Mouse (Mus musculus): ENCODE results near the gene Wnk2. TPM values are rescaled to one million over a fixed set of nuclear protein-coding genes. Genes with fewer than 3 reads are reported as not detected.

Wnk2 gene
- polyA plus RNA-seq, 1 experiment from 2014 or later: 0.55 TPM

- DNase-seq (ENCODE audit: low spot score): no peak
Observed at GRCm38 (mm10) chr13:49047393-49047792, 100.4 kb downstream of the Wnk2 start.

DNA sequence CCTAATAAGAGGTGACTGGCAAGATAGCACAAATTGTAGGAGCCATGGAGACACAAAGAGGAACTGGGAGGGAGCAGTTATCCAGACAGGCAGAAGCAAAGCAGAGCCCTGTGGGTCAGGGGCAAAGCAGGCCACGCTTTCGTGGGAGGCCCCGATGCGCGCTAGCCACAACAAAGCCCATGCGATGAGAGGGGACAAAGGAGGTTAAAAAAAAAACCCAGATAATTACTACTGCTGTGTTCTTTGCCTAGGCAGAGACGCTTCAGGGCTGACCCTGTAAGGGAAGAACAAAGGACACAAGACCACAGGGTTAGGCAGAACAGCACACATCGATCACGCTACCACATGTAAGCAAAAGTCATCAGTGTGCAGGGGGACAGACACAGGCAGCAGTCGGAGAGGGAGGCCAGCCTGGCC lies 103.7 kb downstream of the Wnk2 start:
- DNase-seq (ENCODE audit: low spot score): no peak

GRCm38 (mm10) chr13:49042371-49042770 lies 105.4 kb downstream of the Wnk2 start:
- DNase-seq (ENCODE audit: low spot score): no peak

GRCm38 (mm10) chr13:49036928-49037574 lies 110.8 kb downstream of the Wnk2 start:
- no peak for DNase-seq (ENCODE audit: low spot score)

GRCm38 (mm10) chr13:49036436-49036835 lies 111.4 kb downstream of the Wnk2 start:
- no peak for DNase-seq (ENCODE audit: low spot score)

DNA sequence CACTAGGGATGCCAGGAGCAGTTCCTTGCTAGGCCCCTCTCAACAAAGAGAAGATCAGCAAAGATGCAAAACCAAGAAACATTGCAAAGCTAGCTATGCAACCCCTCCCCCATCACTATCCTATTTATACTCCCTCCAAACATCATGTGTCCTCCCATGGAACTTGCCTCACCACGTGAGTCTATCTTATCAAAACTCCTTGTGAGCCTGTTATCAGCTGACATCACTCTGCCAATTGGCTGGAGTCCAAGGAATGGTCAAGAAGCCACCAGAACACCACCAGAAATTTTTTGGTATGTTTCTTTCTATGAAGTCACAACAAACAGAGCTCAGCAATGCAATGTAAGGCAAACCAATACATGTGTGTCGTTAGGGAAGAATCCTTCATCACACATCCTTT lies 116.8 kb downstream of the Wnk2 start:
- no peak for DNase-seq (ENCODE audit: low spot score)

GRCm38 (mm10) chr13:49028757-49029539 lies 118.9 kb downstream of the Wnk2 start:
- no peak for DNase-seq (ENCODE audit: low spot score)

GRCm38 (mm10) chr13:49027057-49027456 lies 120.8 kb downstream of the Wnk2 start:
- DNase-seq (ENCODE audit: low spot score): no peak

GRCm38 (mm10) chr13:49025521-49025920 lies 122.3 kb downstream of the Wnk2 start:
- no peak for DNase-seq (ENCODE audit: low spot score)

GRCm38 (mm10) chr13:49024763-49025162 lies 123.1 kb downstream of the Wnk2 start:
- no peak for DNase-seq (ENCODE audit: low spot score)

DNA sequence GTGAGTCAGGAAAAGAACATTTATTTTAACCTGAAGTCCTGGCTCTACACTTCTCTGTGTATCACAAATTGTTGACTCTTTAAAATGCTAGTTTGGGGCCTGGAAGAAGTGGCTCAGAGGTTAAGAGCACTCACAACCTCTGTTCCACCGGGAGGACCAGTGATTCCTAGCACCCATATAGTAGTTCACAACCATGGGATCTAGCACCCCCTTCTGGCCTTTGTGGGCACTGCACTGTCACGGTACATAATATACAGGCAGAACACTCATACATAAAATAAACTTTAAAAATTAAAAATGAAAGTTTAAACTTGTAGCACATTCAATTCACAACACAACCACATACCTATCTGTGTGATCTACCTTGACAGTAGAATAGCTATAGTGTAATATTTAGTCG lies 126.1 kb downstream of the Wnk2 start:
- DNase-seq (ENCODE audit: low spot score): peak; percentile 66

DNA sequence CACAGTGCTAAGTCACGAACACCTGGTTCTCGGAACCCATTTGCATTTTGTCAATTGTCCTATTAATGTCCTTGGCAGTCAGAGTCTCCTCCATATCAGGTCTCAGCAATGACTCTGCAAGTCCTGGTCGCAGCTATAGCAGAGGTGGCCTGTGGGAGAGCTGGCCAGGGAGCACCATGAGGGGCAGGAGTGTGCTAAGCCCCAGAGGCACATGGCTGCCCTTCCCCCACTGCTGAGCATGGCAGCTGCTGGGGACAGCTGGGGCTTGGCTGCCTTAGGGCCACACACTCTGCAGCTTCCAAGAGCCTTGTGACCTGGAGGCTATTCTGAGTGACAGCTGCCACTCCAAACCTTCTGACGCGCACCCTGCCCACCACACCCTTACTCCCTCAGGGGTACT lies 127.7 kb downstream of the Wnk2 start:
- no peak for DNase-seq (ENCODE audit: low spot score)

DNA sequence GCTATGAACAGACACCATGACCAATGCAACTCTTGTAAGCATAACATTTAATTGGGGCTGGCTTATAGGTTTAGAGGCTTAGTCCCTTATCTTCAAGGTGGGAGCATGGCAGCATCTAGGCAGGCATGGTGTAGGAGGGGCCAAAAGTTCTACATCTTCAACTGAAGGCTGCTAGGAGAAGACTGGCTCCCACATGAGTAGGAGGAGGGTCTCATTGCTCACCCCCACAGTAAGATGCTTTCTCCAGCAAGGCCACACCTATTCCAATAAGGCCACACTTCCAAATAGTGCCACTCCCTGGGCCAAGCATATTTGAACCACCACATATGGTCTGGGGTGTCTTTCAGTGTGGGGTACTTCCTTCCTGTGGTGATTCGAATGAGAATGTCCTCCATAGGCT lies 130.4 kb downstream of the Wnk2 start:
- no peak for DNase-seq (ENCODE audit: low spot score)

GRCm38 (mm10) chr13:49016311-49016761 lies 131.5 kb downstream of the Wnk2 start:
- DNase-seq (ENCODE audit: low spot score): no peak

DNA sequence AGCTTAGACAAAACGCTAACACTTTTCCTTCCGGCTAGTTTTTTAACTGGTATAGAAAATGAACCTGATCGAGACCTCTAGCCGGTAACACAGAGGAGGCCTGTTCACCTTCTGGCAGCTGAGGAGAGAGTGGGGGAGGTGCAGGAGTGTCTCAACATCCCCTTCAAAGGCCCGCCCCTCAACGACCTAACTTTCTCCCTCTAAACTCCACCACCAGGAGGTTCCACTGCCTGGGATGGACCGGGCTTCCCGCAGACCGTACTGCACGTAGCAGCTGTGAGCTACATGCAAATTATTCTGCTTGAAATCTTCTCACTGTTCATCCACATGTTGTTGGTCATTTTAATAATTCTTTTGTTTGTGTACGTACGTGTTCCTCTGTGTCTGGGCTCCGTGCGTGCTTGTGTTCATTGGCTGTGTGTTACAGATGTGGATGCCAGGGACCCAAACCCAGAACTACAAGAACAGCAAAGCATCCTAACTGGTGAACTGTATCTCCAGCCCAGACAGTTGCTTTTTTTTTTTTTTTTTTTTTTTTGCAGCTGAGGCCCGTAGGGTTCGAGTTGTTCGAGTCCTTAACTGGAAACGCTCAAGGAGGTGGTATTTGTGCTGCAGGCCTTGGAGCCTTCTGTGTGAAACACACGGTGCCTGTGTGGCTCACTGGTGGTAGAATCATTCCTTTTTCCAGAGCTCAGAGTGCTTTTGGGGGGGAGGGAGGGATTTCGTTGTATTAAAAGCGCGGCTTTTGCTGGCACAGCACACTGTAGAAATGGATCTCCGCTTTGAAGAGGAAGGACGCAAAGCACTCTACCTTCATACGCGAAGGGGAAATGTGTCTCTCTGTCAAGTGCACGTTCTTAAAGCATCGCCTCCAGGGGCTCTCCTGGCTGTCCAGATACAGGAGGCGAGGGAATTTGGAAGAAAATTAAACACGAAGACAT lies 132.2 kb downstream of the Wnk2 start:
- DNase-seq (ENCODE audit: low spot score): peak; percentile 69

- no peak for DNase-seq (ENCODE audit: low spot score)
Observed at GRCm38 (mm10) chr13:49013206-49013794, 134.5 kb downstream of the Wnk2 start.

- DNase-seq (ENCODE audit: low spot score): no peak
Observed at GRCm38 (mm10) chr13:49001691-49002090, 146.1 kb downstream of the Wnk2 start.

DNA sequence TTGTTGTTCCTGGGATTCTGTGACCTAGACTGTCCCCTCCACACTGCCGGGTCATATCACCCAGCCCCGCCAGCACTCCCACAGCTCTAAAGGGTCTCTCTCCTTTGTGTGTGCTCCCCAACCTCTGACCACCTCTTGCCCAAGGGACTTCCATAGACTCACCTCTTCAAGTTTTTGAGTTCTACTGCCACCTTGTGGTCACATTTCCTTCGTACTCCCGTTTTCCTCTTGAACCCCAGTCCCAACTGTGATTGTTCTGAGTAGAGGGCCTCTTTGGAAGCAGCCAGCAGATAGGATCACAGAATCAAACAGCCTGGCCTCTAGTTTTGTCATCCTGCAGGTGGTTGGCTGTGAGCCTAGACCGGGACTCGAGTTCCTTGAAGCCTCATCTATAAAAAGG lies 149.2 kb downstream of the Wnk2 start:
- peak; percentile 80 for DNase-seq (ENCODE audit: low spot score)

- no peak for DNase-seq (ENCODE audit: low spot score)
Observed at GRCm38 (mm10) chr13:48996731-48997130, 151.1 kb downstream of the Wnk2 start.

- DNase-seq (ENCODE audit: low spot score): peak; percentile 84
Observed at GRCm38 (mm10) chr13:48994903-48995302, 152.9 kb downstream of the Wnk2 start.

GRCm38 (mm10) chr13:48992914-48993313 lies 154.9 kb downstream of the Wnk2 start:
- no peak for DNase-seq (ENCODE audit: low spot score)

Data from thymus, postnatal 0 days (tissue).